Mouse (Mus musculus): ENCODE data around the gene Cog1.

GRCm38 (mm10) chr11:113632303-113632702, 16.7 kb upstream of the Cog1 start:
- TF ChIP-seq CTCF (IDR thresholded peaks at IDR 0.05) = peak; percentile 18; the same call in 1 of the 2 replicates
- no peak for TF ChIP-seq EP300 (IDR thresholded peaks at IDR 0.05)
